Mouse (Mus musculus) kidney, postnatal 0 days (tissue): Measurements from ENCODE around the gene 4930539E08Rik. TPM values are rescaled to one million over a fixed set of nuclear protein-coding genes. Genes with fewer than 3 reads are reported as not detected.

Experiments used
- ATAC-seq: fragments of 200-750 bp; cut with Nextera tagmentation; replicated peaks from 2 replicates; pipeline ENCODE4 v1.8.0; 2017; ENCODE audit warnings: low read depth, moderate number of reproducible peaks, moderate TSS enrichment, moderate library complexity; ENCODE audit not compliant: low FRiP score
- DNase-seq: peaks from one replicate; pipeline ENCODE4 v3.0.0-alpha.2; 2016; ENCODE audit warnings: low spot score
- H3K27ac ChIP-seq: fragments of 300-500 bp; sonication (generic); 2 replicates; pipeline ENCODE4 v1.5.1; 2014; ENCODE audit warnings: mild to moderate bottlenecking
- H3K27me3 ChIP-seq: fragments of 300-500 bp; sonication (generic); 2 replicates; pipeline ENCODE4 v1.6.1; 2014; ENCODE audit warnings: low read length, mixed read lengths; ENCODE audit not compliant: insufficient read depth
- H3K36me3 ChIP-seq: fragments of 300-500 bp; sonication (generic); 2 replicates; pipeline ENCODE4 v1.6.1; 2014; ENCODE audit warnings: low read length, mixed read lengths; ENCODE audit not compliant: insufficient read depth
- H3K4me1 ChIP-seq: fragments of 300-500 bp; sonication (generic); replicated peaks from 2 replicates; pipeline ENCODE4 v1.6.1; 2014; ENCODE audit warnings: antibody characterized with exemption, low read length, mixed read lengths; ENCODE audit not compliant: insufficient read depth
- H3K4me2 ChIP-seq: fragments of 300-500 bp; sonication (generic); 2 replicates; pipeline ENCODE4 v1.6.1; 2014; ENCODE audit warnings: mild to moderate bottlenecking, low read length, moderate library complexity, mixed read lengths
- H3K4me3 ChIP-seq: fragments of 300-500 bp; sonication (generic); replicated peaks from 2 replicates; pipeline ENCODE4 v1.5.1; 2014; ENCODE audit warnings: low read depth, low read length
- H3K9ac ChIP-seq: fragments of 300-500 bp; sonication (generic); 2 replicates; pipeline ENCODE4 v1.6.1; 2014; ENCODE audit warnings: low read depth, low read length
- H3K9me3 ChIP-seq: fragments of 300-500 bp; sonication (generic); replicated peaks from 2 replicates; pipeline ENCODE4 v1.6.1; 2016; ENCODE audit warnings: low read length, inconsistent platforms, mixed read lengths
- CTCF ChIP-seq: IDR thresholded peaks from 2 replicates; pipeline ENCODE4 v1.5.1; 2016; ENCODE audit warnings: antibody characterized with exemption, low read depth, mild to moderate bottlenecking, moderate library complexity
- WGBS: fragments of 180-500 bp; shearing (Covaris S2); extraction: QIAGEN DNeasy Blood & Tissue Kit; methylation state at CpG from one replicate; pipeline ENCODE4 v1.1.7; 2014; 5-methylcytosine and 5-hydroxymethylcytosine counted together
- polyA plus RNA-seq: library from polyadenylated mRNA; unstranded; fragments of >200 nt; fragmentation: Nextera tagmentation; extraction: Ambion mirVana; gene quantifications from 2 replicates; pipeline ENCODE4 v1.2.1, GENCODE M21; 2015

Gene 4930539E08Rik
- polyA plus RNA-seq, 1 experiment from 2014 or later: 0.41 TPM

GRCm38 (mm10) chr17:28931436-28932211 is 16.5 kb upstream of the 4930539E08Rik start:
- ATAC-seq (0 out of 2 replicates have a peak, but pooled peaks have one; percentile 3), DNase-seq (peak; percentile 68)
- Histone ChIP-seq H3K4me1 (peaks cover 16% of the 10 kb centered on the region; the same call in 1 of the 2 replicates), H3K4me3 (no peak overlapping the region), H3K9ac (no peak overlapping the region), H3K36me3 (no peaks in the 10 kb centered on the region), H3K9me3 (no peaks in the 10 kb centered on the region), H3K27me3 (no peaks in the 10 kb centered on the region), H3K27ac (peak overlapping the region; percentile 96), H3K4me2 (no peak overlapping the region)
- WGBS: 68% methylated on average over 18 of the region's 18 CpGs
- TF ChIP-seq CTCF: no peak

DNA sequence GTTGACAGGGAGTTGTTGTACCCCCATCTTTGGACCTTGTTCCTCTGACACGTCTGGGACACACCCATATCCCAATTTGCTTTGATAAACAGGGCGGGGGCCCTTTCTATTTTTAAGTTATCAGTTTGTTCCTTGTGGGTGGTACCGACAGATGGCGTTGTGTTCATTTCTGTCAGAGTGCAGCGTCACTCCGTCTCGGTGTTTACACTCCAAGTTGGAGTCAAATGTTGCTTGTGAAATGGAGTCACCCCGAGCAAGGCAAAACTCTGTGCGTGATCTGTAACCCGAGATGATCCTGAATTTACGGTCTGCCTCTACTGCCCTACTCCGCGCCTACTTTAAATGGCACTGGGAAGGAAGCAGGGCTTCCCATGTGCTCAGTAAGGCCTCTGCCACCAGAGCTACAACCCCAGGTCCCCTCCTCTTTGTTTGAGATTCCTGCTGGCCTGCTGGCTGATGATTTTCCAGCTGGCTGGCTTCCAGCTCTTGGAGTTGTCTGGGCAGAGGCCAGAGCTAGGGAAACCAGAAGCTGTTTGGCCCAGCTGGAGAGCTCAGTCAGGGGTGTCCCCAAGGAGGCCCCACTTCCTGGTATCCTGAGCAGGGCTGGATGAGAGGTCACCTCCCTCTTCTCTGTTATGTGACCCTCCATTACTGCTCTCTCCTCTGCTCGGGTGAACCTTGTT is 15.4 kb upstream of the 4930539E08Rik start:
- Histone ChIP-seq H3K4me2 (peak overlapping the region; percentile 43), H3K36me3 (no peaks in the 10 kb centered on the region), H3K4me3 (no peak overlapping the region), H3K27me3 (no peaks in the 10 kb centered on the region), H3K27ac (peak overlapping the region; percentile 96), H3K9ac (peak overlapping the region; percentile 40; the same call in 1 of the 2 replicates), H3K9me3 (no peaks in the 10 kb centered on the region), H3K4me1 (peaks cover 16% of the 10 kb centered on the region; the same call in 1 of the 2 replicates)
- ATAC-seq (peak; percentile 95), DNase-seq (peak; percentile 97)
- WGBS: 2% methylated on average over 14 of the region's 14 CpGs
- TF ChIP-seq CTCF: peak; percentile 61

DNA sequence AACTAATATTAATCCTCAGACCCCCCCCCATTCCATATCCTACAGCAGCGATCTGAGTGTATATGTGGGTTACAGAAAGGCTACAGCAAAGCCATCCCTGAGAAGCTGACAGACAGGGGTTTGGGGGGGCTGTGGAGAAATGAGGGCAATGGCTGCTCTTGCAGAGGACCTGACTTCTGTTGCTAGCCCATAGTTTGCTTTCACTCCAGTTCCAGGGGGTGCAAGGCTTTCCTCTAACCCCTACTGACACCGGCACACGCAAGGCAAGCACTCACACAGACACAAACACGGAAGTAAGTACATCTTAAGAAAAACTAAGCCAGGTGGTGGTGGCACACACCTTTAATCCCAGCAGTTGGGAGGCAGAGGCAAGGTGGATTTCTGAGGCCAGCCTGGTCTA is 14.2 kb upstream of the 4930539E08Rik start:
- Histone ChIP-seq H3K4me2 (no peak overlapping the region), H3K27me3 (no peaks in the 10 kb centered on the region), H3K9ac (no peak overlapping the region), H3K27ac (no peak overlapping the region), H3K36me3 (no peaks in the 10 kb centered on the region), H3K4me3 (no peak overlapping the region), H3K9me3 (no peaks in the 10 kb centered on the region), H3K4me1 (peaks cover 16% of the 10 kb centered on the region; the same call in 1 of the 2 replicates)
- DNase-seq: no peak
- 88% methylated on average over 4 of the region's 4 CpGs for WGBS
- no peak for TF ChIP-seq CTCF
- no peak for ATAC-seq

- Histone ChIP-seq H3K4me3 (no peak overlapping the region), H3K27ac (no peak overlapping the region), H3K4me1 (peaks cover 16% of the 10 kb centered on the region; the same call in 1 of the 2 replicates), H3K9ac (no peak overlapping the region), H3K9me3 (no peaks in the 10 kb centered on the region), H3K4me2 (no peak overlapping the region), H3K36me3 (no peaks in the 10 kb centered on the region), H3K27me3 (no peaks in the 10 kb centered on the region)
- no peak for ATAC-seq
- DNase-seq: no peak
- WGBS: 57% methylated on average over 9 of the region's 9 CpGs
- no peak for TF ChIP-seq CTCF
Measured at GRCm38 (mm10) chr17:28928004-28928403, 12.9 kb upstream of the 4930539E08Rik start.

- 48% methylated on average over 15 of the region's 15 CpGs for WGBS
- Histone ChIP-seq H3K27me3 (no peaks in the 10 kb centered on the region), H3K36me3 (no peaks in the 10 kb centered on the region), H3K9ac (no peak overlapping the region), H3K4me3 (no peak overlapping the region), H3K4me2 (no peak overlapping the region), H3K27ac (no peak overlapping the region; the same call in 1 of the 2 replicates), H3K4me1 (peaks cover 16% of the 10 kb centered on the region; the same call in 1 of the 2 replicates), H3K9me3 (no peaks in the 10 kb centered on the region)
- DNase-seq (peak; percentile 88), ATAC-seq (no peak)
- TF ChIP-seq CTCF: peak; percentile 87
Measured at GRCm38 (mm10) chr17:28926866-28927635, 11.9 kb upstream of the 4930539E08Rik start.

- Histone ChIP-seq H3K4me1 (peaks cover 14% of the 10 kb centered on the region; the same call in 1 of the 2 replicates), H3K36me3 (no peaks in the 10 kb centered on the region), H3K27ac (no peak overlapping the region), H3K9ac (no peak overlapping the region), H3K27me3 (no peaks in the 10 kb centered on the region), H3K4me2 (no peak overlapping the region), H3K4me3 (no peak overlapping the region), H3K9me3 (no peaks in the 10 kb centered on the region)
- TF ChIP-seq CTCF: peak; percentile 88
- DNase-seq: peak; percentile 90
- no peak for ATAC-seq
- 14% methylated on average over 13 of the region's 13 CpGs for WGBS
Measured at GRCm38 (mm10) chr17:28926380-28926779, 11.3 kb upstream of the 4930539E08Rik start.
